Mouse (Mus musculus) bone marrow, adult 2 months (tissue): ENCODE data around the gene Trmt2a.

Experiments
- CTCF ChIP-seq: fragments of 200-500 bp; IDR thresholded peaks from 2 replicates; pipeline ENCODE4 v1.5.1; 2011; ENCODE audit warnings: low read length, control low read depth; ENCODE audit not compliant: control insufficient read depth, insufficient read depth
- POLR2A ChIP-seq: fragments of 200-500 bp; IDR thresholded peaks from 2 replicates; pipeline ENCODE4 v1.6.1; 2011; ENCODE audit warnings: low read depth, mild to moderate bottlenecking, control low read depth, low read length, borderline replicate concordance; ENCODE audit not compliant: control insufficient read depth

DNA sequence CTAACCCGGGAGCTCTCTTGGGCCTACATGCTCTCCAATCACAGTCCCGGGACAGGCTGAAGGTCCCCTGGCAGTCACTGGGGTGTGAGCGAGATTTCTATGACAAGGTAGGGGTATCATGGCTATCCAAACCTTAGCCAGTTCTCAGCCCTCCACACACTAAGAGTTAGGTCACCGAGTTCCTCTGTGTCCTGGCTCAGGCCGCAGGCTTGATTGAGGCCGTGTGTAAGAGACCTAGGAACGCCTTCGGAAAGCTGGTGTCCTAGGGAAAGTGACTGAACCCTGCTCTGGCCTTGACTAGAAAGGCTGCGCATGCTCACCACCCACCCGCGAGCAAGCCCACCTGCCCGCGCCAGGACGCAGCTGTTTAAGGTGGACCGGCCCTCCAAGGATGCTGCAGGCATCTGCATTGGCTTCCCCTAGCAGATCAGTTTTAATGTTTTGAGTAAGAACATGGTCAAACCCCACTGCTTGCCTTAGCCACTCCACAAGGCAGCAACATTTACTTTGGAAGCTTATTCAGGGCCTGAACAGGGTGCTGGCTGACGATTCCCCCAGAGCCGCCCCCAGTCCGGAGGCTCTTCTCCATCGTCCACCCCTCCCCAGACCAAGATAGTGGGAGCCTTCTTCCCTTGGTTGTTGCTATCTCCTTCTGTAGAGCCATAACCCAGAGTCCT is 13.0 kb upstream of the Trmt2a start:
- TF ChIP-seq CTCF (no peak), POLR2A (no peak)
